Mouse (Mus musculus) hindbrain, embryonic 14.5 days (tissue): Measurements from ENCODE around the gene Fam217a. TPM values are rescaled to one million over a fixed set of nuclear protein-coding genes. Genes with fewer than 3 reads are reported as not detected.
A peak's percentile ranks its signal among the peaks of the same experiment; 100 is the strongest.
"Not testable (repeated sequence)": the region's sequence is repeated elsewhere in the genome, so short reads cannot be mapped to it uniquely, and the experiment has no call there.

Experiments used
- ATAC-seq: fragments of 200-750 bp; cut with Nextera tagmentation; 2 replicates; pipeline ENCODE4 v1.8.0; 2017; ENCODE audit warnings: moderate number of reproducible peaks, mild to moderate bottlenecking, moderate TSS enrichment, moderate library complexity; ENCODE audit not compliant: low FRiP score
- DNase-seq: peaks from one replicate; pipeline ENCODE4 v3.0.0-alpha.2; 2015; ENCODE audit warnings: low spot score
- H3K27ac ChIP-seq: fragments of 300-500 bp; sonication (generic); 2 replicates; pipeline ENCODE4 v1.5.1; 2014; ENCODE audit warnings: mild to moderate bottlenecking, moderate library complexity
- H3K27me3 ChIP-seq: fragments of 300-500 bp; sonication (generic); 2 replicates; pipeline ENCODE4 v1.6.1; 2014; ENCODE audit warnings: mild to moderate bottlenecking, low read length, mixed read lengths; ENCODE audit not compliant: control insufficient read depth, insufficient read depth
- H3K36me3 ChIP-seq: fragments of 300-500 bp; sonication (generic); replicated peaks from 2 replicates; pipeline ENCODE4 v1.6.1; 2014; ENCODE audit not compliant: control insufficient read depth, insufficient read depth
- H3K4me1 ChIP-seq: fragments of 300-500 bp; sonication (generic); replicated peaks from 2 replicates; pipeline ENCODE4 v1.6.1; 2014; ENCODE audit warnings: antibody characterized with exemption, low read length, mixed read lengths; ENCODE audit not compliant: control insufficient read depth, insufficient read depth
- H3K4me2 ChIP-seq: fragments of 300-500 bp; sonication (generic); replicated peaks from 2 replicates; pipeline ENCODE4 v1.6.1; 2014; ENCODE audit warnings: mild to moderate bottlenecking, moderate library complexity
- H3K4me3 ChIP-seq: fragments of 300-500 bp; sonication (generic); replicated peaks from 2 replicates; pipeline ENCODE4 v1.5.1; 2014; ENCODE audit warnings: mild to moderate bottlenecking, low read length
- H3K9ac ChIP-seq: fragments of 300-500 bp; sonication (generic); 2 replicates; pipeline ENCODE4 v1.6.1; 2014
- H3K9me3 ChIP-seq: fragments of 300-500 bp; sonication (generic); 2 replicates; pipeline ENCODE4 v1.6.1; 2016; ENCODE audit warnings: low read length; ENCODE audit not compliant: control insufficient read depth
- WGBS: fragments of 180-500 bp; shearing (Covaris S2); extraction: QIAGEN DNeasy Blood & Tissue Kit; methylation state at CpG from one replicate; pipeline ENCODE4 v1.1.7; 2014; 5-methylcytosine and 5-hydroxymethylcytosine counted together
- polyA plus RNA-seq: library from polyadenylated mRNA; unstranded; fragments of >200 nt; fragmentation: Nextera tagmentation; extraction: Ambion mirVana; gene quantifications from 2 replicates; pipeline ENCODE4 v1.2.1, GENCODE M21; 2014

The Fam217a gene
- 0.67 and 1.4 TPM in 2 replicates for polyA plus RNA-seq

DNA sequence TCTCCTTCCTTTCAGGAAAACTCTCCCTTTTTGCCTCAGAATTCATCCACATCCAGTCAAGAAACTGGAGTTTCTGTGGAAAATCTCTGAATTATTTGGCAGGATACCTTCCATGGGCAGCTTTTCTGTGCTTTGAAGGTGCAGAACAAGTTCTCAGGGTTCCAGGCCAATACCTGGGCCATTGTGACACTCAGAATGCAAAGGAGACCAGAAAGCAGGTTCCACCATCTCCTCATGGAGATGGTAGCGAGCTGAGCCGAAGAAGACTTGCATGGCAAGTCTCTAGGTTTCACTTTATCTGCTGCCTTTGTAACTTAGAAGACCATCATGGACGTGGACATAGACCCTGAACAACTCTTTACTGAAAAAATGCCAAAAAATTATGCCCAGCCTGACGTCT lies at the start of gene Fam217a, which contains the start of gene 4933417A18Rik:
Gene Fam217a, minus strand, starts transcription at position 101 of the 400 bp plus-strand sequence.
Gene 4933417A18Rik, plus strand, starts transcription at position 200 of the 400 bp plus-strand sequence.
- H3K9ac ChIP-seq: no peak within 1 kb of the TSS
- H3K9me3 ChIP-seq: no peaks in the 10 kb centered on the region
- no peaks in the 10 kb centered on the region for H3K36me3 ChIP-seq
- 85% methylated on average over 4 of the region's 4 CpGs for WGBS
- no peaks in the 10 kb centered on the region for H3K4me1 ChIP-seq
- H3K27me3 ChIP-seq: no peaks in the 10 kb centered on the region
- DNase-seq (no peak), ATAC-seq (no peak)
- no peak within 1 kb of the TSS for H3K27ac ChIP-seq
- H3K4me3 ChIP-seq: no peak within 1 kb of the TSS
- no peak within 1 kb of the TSS for H3K4me2 ChIP-seq

DNA sequence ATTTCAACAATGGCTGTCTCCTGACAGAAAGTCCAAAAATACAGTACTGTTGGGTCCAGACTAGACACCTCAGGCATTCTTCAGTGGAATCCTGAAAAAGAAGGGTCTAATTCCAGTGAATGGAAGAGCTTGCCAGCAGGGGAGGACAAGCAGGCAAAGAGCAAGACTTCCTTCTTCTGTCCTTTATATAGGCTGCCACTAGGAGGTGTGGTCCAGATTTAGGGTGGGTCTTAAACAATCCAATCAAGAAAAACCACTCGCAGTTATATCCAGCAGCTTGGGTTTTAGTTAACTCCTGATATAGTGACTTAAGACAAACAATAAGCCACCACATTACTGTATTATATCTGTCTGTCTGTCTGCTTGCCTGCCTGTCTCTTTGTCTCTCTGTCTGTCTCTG lies 49.7 kb upstream of the Fam217a start:
- 64% methylated on average over 1 of the region's 1 CpGs for WGBS
- no peaks in the 10 kb centered on the region for H3K9me3 ChIP-seq
- peaks cover 19% of the 10 kb centered on the region for H3K36me3 ChIP-seq
- no peak for DNase-seq
- ATAC-seq: no peak
- no peak overlapping the region for H3K4me3 ChIP-seq
- H3K9ac ChIP-seq: no peak overlapping the region
- no peak overlapping the region for H3K4me2 ChIP-seq
- H3K27me3 ChIP-seq: no peaks in the 10 kb centered on the region
- H3K27ac ChIP-seq: no peak overlapping the region
- H3K4me1 ChIP-seq: no peaks in the 10 kb centered on the region

DNA sequence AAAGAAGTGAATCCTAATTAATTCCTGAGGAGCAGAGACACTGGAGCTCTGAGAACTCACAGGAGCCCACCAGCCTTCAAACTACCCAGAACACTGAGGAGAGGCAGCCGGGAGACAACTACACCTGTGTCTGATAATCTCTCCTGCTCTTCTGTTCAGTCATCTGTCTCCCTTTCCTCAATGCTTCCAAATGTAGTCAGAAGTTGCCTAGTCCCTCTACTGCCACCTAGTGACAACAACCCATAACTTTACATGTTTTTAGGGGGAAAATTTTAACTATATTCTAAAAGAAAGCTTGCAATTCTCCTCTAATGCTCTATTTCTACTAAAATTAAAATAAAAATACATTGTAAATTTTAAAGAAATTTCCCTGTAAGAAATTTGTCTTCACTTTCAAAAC lies 49.0 kb upstream of the Fam217a start:
- Histone ChIP-seq H3K27me3 (no peaks in the 10 kb centered on the region), H3K4me1 (no peaks in the 10 kb centered on the region), H3K36me3 (peaks cover 13% of the 10 kb centered on the region), H3K9ac (no peak overlapping the region), H3K27ac (no peak overlapping the region), H3K4me2 (no peak overlapping the region), H3K4me3 (no peak overlapping the region), H3K9me3 (no peaks in the 10 kb centered on the region)
- no peak for ATAC-seq
- WGBS: 36% methylated on average over 1 of the region's 1 CpGs
- DNase-seq: peak; percentile 44

DNA sequence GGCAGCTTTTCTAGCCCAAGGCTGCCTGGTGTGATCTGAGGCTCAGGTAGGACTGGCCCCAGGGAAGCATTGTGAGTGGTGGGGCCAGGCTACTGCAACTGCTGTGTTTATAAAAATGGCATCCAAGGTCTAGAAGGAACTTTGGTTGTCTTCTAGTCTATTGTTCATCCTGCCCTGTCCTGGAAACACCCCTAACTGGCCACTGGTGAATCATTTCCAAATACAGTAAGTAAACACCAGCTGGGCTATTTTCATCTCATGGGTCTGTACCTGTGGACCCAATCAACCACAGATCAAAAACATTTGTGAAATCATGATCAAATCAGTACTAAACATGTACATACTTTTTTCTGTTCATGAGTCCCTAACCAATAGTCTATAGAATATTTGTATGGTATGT lies 48.3 kb upstream of the Fam217a start:
- not testable (repeated sequence) for ATAC-seq, H3K9me3 ChIP-seq, H3K4me2 ChIP-seq, H3K27ac ChIP-seq, H3K4me1 ChIP-seq, H3K9ac ChIP-seq, DNase-seq, H3K36me3 ChIP-seq, H3K4me3 ChIP-seq, H3K27me3 ChIP-seq

DNA sequence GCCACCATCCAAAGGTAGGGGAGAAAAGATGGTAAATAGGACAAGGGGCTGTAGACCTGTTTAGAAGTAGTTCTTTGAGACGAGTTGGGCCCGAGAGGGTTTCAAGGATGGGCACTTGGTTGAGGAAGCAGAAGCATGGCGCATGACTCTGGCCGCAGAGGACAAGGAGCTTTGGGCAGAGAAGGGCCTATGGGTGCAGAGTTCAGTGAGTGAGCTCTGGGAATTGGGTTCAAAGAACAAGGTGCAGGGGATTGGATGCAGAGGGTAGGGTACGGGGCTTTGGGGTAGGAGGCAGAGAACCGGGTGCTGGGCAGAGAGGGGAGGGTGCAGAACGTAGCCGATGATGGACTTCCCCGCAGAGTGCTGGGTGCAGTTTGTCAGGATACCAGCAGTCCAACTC lies 41.5 kb upstream of the Fam217a start:
- not testable (repeated sequence) for H3K9me3 ChIP-seq, H3K27ac ChIP-seq, H3K4me3 ChIP-seq, H3K4me2 ChIP-seq, DNase-seq, H3K27me3 ChIP-seq, H3K9ac ChIP-seq, ATAC-seq, H3K36me3 ChIP-seq
- 74% methylated on average over 9 of the region's 9 CpGs for WGBS
- peaks cover 11% of the 10 kb centered on the region for H3K4me1 ChIP-seq

DNA sequence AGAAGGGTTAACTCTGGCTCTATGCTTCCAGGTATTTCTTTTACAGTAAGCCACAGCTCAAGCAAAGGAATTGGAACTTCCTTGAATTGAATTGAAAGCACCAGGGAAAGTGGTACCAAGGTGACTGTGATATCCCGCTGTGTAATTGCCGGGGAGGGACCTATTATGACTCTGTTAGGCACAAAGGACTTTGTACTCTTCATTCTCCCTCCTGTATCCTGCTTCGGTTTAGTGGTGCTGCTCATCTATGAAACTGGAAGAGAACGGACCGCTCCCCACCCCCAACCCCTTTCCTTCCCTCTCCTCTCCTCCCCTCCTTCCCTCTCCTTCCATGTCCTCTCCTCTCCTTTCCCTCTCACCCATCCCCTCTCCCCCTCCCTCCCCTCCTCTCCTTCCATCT lies 40.8 kb upstream of the Fam217a start:
- Histone ChIP-seq H3K4me3 (peak overlapping the region; percentile 37), H3K9ac (peak overlapping the region; percentile 51; the same call in 1 of the 2 replicates), H3K4me1 (peaks cover 11% of the 10 kb centered on the region), H3K4me2 (peak overlapping the region; percentile 77), H3K36me3 (no peaks in the 10 kb centered on the region), H3K9me3 (no peaks in the 10 kb centered on the region), H3K27me3 (peaks cover 7% of the 10 kb centered on the region), H3K27ac (no peak overlapping the region)
- DNase-seq (no peak), ATAC-seq (no peak)
- WGBS: 13% methylated on average over 5 of the region's 5 CpGs

DNA sequence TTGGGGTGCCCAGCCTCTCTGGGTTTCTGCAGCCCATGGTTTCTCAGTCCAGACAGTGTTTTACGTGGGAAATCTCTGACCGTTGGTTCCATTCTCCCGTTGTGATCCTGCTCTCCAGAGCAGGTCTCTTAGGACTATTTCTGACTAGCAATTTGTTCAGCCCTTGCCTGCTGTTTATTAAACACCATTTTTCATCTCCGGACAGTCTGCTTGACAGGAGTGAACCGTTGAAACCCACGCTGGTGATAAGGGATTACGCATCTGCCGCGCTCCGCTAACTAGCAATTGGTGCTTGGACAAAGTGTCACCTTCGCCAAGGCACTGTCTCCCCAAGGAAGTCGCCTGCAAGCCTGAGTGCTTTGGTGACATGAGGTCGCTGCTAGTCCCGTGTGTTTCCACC lies 40.3 kb upstream of the Fam217a start:
- Histone ChIP-seq H3K27me3 (peaks cover 7% of the 10 kb centered on the region), H3K36me3 (no peaks in the 10 kb centered on the region), H3K9me3 (no peaks in the 10 kb centered on the region), H3K27ac (no peak overlapping the region), H3K4me2 (peak overlapping the region; percentile 77), H3K9ac (peak overlapping the region; percentile 51), H3K4me1 (peaks cover 11% of the 10 kb centered on the region), H3K4me3 (peak overlapping the region; percentile 37)
- WGBS: 4% methylated on average over 14 of the region's 14 CpGs
- DNase-seq (peak; percentile 35), ATAC-seq (no peak)

DNA sequence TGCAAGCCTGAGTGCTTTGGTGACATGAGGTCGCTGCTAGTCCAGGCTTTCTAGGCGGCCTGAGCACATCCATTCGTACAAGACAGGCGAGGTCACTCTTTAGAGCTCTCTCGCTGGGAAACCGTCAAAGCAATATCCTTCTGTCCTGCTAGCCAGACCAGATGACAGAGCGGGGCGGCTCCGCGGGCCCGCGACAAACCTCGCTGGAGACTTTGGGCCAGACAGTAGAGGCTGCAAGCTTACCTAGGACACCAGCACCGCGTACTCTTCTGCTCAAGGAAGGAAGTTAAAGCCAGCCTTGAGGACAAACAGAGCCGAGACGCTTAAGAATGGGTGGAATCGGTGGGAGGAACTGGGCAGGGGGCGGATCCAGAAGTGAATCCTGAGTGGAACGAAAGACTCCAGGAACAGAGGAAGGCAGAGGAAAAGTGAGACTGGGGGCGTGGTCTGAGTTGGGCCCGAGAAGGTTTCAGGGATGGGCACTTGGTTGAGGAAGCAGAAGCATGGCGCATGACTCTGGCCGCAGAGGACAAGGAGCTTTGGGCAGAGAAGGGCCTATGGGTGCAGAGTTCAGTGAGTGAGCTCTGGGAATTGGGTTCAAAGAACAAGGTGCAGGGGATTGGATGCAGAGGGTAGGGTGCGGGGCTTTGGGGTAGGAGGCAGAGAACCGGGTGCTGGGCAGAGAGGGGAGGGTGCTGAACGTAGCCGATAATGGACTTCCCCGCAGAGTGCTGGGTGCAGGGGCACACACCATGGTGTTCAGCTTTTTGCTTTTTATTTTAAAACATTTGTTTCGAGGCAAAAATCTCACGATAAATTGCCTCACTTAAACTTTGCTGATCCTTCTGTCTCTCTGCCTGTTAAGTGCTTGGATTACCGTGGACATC lies 39.6 kb upstream of the Fam217a start, which contains the start of gene Eci3:
Gene Eci3, minus strand, starts transcription at position 300 of the 887 bp plus-strand sequence.
- Histone ChIP-seq H3K36me3 (no peaks in the 10 kb centered on the region), H3K9ac (peak within 1 kb of the TSS; percentile 51), H3K4me2 (peak within 1 kb of the TSS; percentile 77), H3K27me3 (peaks cover 7% of the 10 kb centered on the region), H3K4me1 (peaks cover 11% of the 10 kb centered on the region), H3K9me3 (no peaks in the 10 kb centered on the region), H3K27ac (no peak within 1 kb of the TSS), H3K4me3 (peak within 1 kb of the TSS; percentile 37)
- ATAC-seq: peak; percentile 46; the same call in 1 of the 2 replicates
- 3% methylated on average over 32 of the region's 32 CpGs for WGBS
- DNase-seq: peak; percentile 26

DNA sequence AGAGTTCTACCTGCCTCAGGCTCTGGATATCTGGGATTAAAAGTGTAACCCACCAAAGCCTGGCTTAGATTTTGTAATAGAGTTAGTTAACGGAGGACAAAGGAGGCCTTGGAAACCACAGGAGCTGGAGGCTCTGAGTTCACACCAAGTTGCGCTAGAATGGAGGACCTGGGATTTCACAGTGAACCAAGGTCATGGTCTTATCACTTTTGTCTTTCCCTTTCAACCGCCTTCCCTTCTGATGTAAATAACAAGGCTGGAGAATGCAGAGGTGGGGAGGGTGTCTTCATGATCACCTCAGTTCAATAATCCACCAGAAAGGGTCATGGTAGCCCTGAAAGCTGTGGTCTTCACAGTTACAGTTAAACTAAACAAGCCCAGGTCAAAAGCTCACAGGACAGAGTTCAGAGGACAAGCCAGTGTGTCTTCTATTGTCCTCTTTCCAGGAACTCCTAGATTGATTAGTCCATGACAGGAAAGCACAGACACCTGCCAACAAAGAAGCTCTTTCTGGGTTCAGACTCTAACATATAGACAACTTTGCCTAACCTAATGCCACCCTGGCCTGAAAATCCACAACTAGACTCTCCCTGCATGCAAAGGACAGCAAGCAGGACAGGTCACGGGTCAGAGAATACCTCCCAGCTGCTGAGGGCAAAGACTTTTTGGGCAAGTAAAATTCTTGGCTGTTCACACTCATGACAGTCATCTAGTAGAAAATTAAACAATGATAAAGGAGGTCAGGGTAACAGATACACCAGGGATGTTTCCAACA lies 37.1 kb upstream of the Fam217a start:
- DNase-seq (no peak), ATAC-seq (no peak)
- Histone ChIP-seq H3K27me3 (peaks cover 7% of the 10 kb centered on the region), H3K4me3 (no peak overlapping the region), H3K27ac (no peak overlapping the region), H3K4me2 (no peak overlapping the region), H3K9ac (no peak overlapping the region), H3K9me3 (no peaks in the 10 kb centered on the region), H3K36me3 (no peaks in the 10 kb centered on the region), H3K4me1 (peaks cover 11% of the 10 kb centered on the region)
- 87% methylated on average over 4 of the region's 4 CpGs for WGBS
